Comparison of ENCODE assay signal across 8 mouse cellular contexts in genomic region chr11:11808820-11809403, GRCm38 (mm10). TPM values are rescaled to one million over a fixed set of nuclear protein-coding genes. Genes with fewer than 3 reads are reported as not detected.
DNase-seq lines count a peak whose midpoint lies in the region; ATAC-seq lines count a peak whose summit lies in the region.

Fignl1 (minus strand) TSS chr11:11808962.

- H3K27ac ChIP-seq in hindbrain, embryonic 15.5 days (replicated peaks) = peak within 1 kb of the TSS; percentile 92

- no peaks in the 10 kb centered on the region for H3K9me3 ChIP-seq in hindbrain, embryonic 15.5 days

- no peaks in the 10 kb centered on the region for H3K36me3 ChIP-seq in hindbrain, embryonic 15.5 days

- DNase-seq in WW6 (ENCODE audit: low read depth, low spot score) = peak; percentile 99
- DNase-seq in cerebellum, postnatal 36 days = peak; percentile 95 to 96
- DNase-seq in frontal cortex, postnatal 36 days (ENCODE audit: low spot score in 2 of 2) = peak; percentile 95 to 96
- peak; percentile 87 for DNase-seq in left cerebral cortex, adult 11 months (ENCODE audit: low spot score)
- DNase-seq in lung, postnatal 36 days = peak; percentile 95
- DNase-seq in retina, embryonic 14.5 days (ENCODE audit: low spot score) = peak; percentile 99
- DNase-seq in thymus, postnatal 36 days = peak; percentile 98

- no peaks in the 10 kb centered on the region for H3K27me3 ChIP-seq in hindbrain, embryonic 15.5 days

- peak within 1 kb of the TSS; percentile 81 for H3K4me2 ChIP-seq in hindbrain, embryonic 15.5 days

- H3K9ac ChIP-seq in hindbrain, embryonic 15.5 days = peak within 1 kb of the TSS; percentile 66

- ATAC-seq in hindbrain, embryonic 15.5 days (ENCODE audit: low FRiP score, low read depth) = peak; percentile 97

- under 1% methylated on average over 53 of the region's 53 CpGs for WGBS in hindbrain, embryonic 15.5 days

- H3K4me3 ChIP-seq in hindbrain, embryonic 15.5 days = peak within 1 kb of the TSS; percentile 60

- H3K4me1 ChIP-seq in hindbrain, embryonic 15.5 days (replicated peaks) = peaks cover 13% of the 10 kb centered on the region

RNA-seq across cellular contexts. Expression of gene Fignl1, which starts in this region (rescaled TPM):
- polyA plus RNA-seq in hindbrain, embryonic 15.5 days (2015; fragmentation: Nextera tagmentation; extraction: Ambion mirVana) = 12.0 and 14.5 TPM in 2 replicates

Comparison
In these comparisons a context has a peak if more than half of its experiments do, and no peak if none do; other contexts are left out.
1. Peak in every context shown above with its lines: DNase-seq, ATAC-seq, H3K4me3 ChIP-seq and H3K27ac ChIP-seq.